Mouse (Mus musculus): ENCODE data around the gene Specc1l. TPM values are rescaled to one million over a fixed set of nuclear protein-coding genes. Genes with fewer than 3 reads are reported as not detected.

Specc1l gene
- total and polyA plus RNA-seq, 2 experiments = 5.3 to 10.8 TPM

DNA sequence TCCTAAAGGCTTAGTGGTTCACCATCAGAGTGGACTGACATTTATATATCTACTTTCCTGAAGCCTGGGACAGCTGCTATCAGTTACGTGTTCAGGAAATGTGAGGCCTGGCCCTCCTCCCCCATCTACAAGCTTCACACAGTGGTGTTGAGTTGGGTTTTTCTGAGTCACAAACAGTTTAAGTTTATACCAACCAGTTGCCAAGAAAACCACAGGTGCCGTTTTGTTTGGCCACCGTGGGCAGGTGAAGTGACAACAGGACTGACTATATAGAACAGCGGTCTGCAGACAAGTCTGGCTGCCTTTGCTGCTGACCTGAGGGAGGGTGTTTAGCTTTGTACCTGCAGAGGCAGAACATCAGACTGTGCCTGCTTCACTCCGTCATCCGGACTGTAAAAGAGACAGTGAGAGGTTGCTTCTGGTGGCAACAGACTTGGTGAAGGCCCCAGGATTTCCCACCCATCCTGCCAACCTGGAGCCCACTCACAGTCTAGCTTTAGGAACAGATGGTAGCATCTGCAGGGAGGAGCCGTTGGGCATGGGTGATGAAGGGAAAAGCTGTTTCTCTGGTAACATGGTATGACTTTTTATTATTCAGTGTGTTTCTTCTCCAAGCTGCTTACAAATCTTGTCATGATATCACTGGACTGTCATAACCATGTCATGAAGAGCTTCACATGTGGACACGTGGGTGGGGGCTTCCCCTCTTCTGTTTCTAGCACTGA lies 91.6 kb downstream of the Specc1l start:
- Histone ChIP-seq H3K79me2 (ENCODE audit: control insufficient read depth, insufficient read depth, low read length) (no peaks in the 10 kb centered on the region), H3K36me3 (ENCODE audit: control insufficient read depth, insufficient read depth, low read length) (peaks cover 11% of the 10 kb centered on the region), H3K9ac (ENCODE audit: low read depth, low read length) (no peak overlapping the region), H3K4me1 (ENCODE audit: control insufficient read depth, insufficient read depth, low read length) (0 out of 2 replicates have a peak, but pooled peaks cover 2% of the 10 kb centered on the region), H3K27ac (replicated peaks; ENCODE audit: insufficient read depth, low read depth, low read length) (no peak overlapping the region; the same call in 1 of the 2 replicates), H3K4me3 (ENCODE audit: insufficient read depth, low read depth, low read length) (no peak overlapping the region), H3K27me3 (ENCODE audit: control insufficient read depth, insufficient read depth, low read length) (no peaks in the 10 kb centered on the region)
- TF ChIP-seq CTCF (IDR thresholded peaks at IDR 0.05; ENCODE audit: low read depth, low read length) (no peak), POLR2A (IDR thresholded peaks at IDR 0.05; ENCODE audit: extremely low read depth, insufficient read depth, low read length) (no peak)
- no peak for DNase-seq (ENCODE audit: extremely low read depth, low read depth, low spot score)
- 77% methylated on average over 8 of the region's 8 CpGs for WGBS

DNA sequence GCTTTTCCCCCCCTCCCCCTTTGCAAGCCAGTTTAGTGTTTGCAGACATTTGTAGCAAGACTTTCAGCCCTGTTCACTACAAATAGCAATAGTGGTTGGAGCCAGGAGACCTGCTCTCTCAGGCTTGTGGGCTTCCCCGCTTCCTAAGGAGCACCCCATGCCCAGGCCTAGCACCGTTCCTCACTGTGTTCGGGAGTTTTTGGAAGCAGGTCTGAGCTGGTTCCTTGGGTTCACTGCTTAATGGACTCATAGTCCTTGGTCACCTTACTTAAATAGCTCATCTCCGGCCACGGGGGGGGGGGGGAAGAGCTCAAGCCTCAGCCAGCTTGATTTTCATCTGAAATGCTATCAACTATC lies 92.2 kb downstream of the Specc1l start:
- DNase-seq (ENCODE audit: extremely low read depth, low read depth, low spot score) = no peak
- H3K27ac ChIP-seq (replicated peaks; ENCODE audit: insufficient read depth, low read depth, low read length) = peak overlapping the region; percentile 42
- TF ChIP-seq POLR2A (IDR thresholded peaks at IDR 0.05; ENCODE audit: extremely low read depth, insufficient read depth, low read length) (no peak), CTCF (IDR thresholded peaks at IDR 0.05; ENCODE audit: low read depth, low read length) (no peak)
- H3K4me3 ChIP-seq (ENCODE audit: insufficient read depth, low read depth, low read length) = no peak overlapping the region
- H3K27me3 ChIP-seq (ENCODE audit: control insufficient read depth, insufficient read depth, low read length) = no peaks in the 10 kb centered on the region
- H3K4me1 ChIP-seq (ENCODE audit: control insufficient read depth, insufficient read depth, low read length) = 0 out of 2 replicates have a peak, but pooled peaks cover 2% of the 10 kb centered on the region
- WGBS = 79% methylated on average over 5 of the region's 5 CpGs
- H3K79me2 ChIP-seq (ENCODE audit: control insufficient read depth, insufficient read depth, low read length) = no peaks in the 10 kb centered on the region
- peaks cover 13% of the 10 kb centered on the region for H3K36me3 ChIP-seq (ENCODE audit: control insufficient read depth, insufficient read depth, low read length)
- H3K9ac ChIP-seq (ENCODE audit: low read depth, low read length) = no peak overlapping the region

DNA sequence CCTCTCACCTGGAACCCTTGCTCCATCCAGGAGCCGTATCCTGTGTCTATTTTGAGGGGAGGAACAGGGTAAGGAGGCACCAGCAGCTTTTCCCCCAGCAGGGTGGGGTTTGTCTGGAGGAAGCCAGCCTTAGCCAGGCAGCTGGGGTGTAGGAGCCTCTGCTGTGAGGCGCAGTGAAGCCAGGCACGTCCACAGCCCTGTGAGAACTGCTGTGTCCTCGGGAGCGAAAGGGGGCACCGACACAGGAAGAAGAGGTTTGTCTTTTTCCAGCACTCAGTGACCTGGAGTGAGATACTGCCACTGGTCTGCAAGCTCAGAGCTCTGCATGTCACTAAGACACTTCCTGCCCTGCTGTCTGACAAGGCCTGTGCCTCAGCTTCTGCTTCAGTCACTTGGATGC lies 92.5 kb downstream of the Specc1l start:
- Histone ChIP-seq H3K27ac (replicated peaks; ENCODE audit: insufficient read depth, low read depth, low read length) (peak overlapping the region; percentile 42), H3K79me2 (ENCODE audit: control insufficient read depth, insufficient read depth, low read length) (no peaks in the 10 kb centered on the region), H3K9ac (ENCODE audit: low read depth, low read length) (no peak overlapping the region), H3K4me3 (ENCODE audit: insufficient read depth, low read depth, low read length) (no peak overlapping the region), H3K4me1 (ENCODE audit: control insufficient read depth, insufficient read depth, low read length) (no peaks in the 10 kb centered on the region), H3K36me3 (ENCODE audit: control insufficient read depth, insufficient read depth, low read length) (peaks cover 13% of the 10 kb centered on the region), H3K27me3 (ENCODE audit: control insufficient read depth, insufficient read depth, low read length) (no peaks in the 10 kb centered on the region)
- 77% methylated on average over 6 of the region's 6 CpGs for WGBS
- TF ChIP-seq CTCF (IDR thresholded peaks at IDR 0.05; ENCODE audit: low read depth, low read length) = no peak
- no peak for TF ChIP-seq POLR2A (IDR thresholded peaks at IDR 0.05; ENCODE audit: extremely low read depth, insufficient read depth, low read length)
- DNase-seq (ENCODE audit: extremely low read depth, low read depth, low spot score) = peak; percentile 33

GRCm38 (mm10) chr10:75307130-75307529 lies 95.3 kb downstream of the Specc1l start:
- no peak overlapping the region for H3K27ac ChIP-seq (replicated peaks; ENCODE audit: insufficient read depth, low read depth, low read length)
- no peaks in the 10 kb centered on the region for H3K27me3 ChIP-seq (ENCODE audit: control insufficient read depth, insufficient read depth, low read length)
- H3K9ac ChIP-seq (ENCODE audit: low read depth, low read length) = no peak overlapping the region
- DNase-seq (ENCODE audit: extremely low read depth, low read depth, low spot score) = no peak
- TF ChIP-seq POLR2A (IDR thresholded peaks at IDR 0.05; ENCODE audit: extremely low read depth, insufficient read depth, low read length) (no peak), CTCF (IDR thresholded peaks at IDR 0.05; ENCODE audit: low read depth, low read length) (no peak)
- no peak overlapping the region for H3K4me3 ChIP-seq (ENCODE audit: insufficient read depth, low read depth, low read length)
- peaks cover 17% of the 10 kb centered on the region for H3K36me3 ChIP-seq (ENCODE audit: control insufficient read depth, insufficient read depth, low read length)
- no peaks in the 10 kb centered on the region for H3K79me2 ChIP-seq (ENCODE audit: control insufficient read depth, insufficient read depth, low read length)
- H3K4me1 ChIP-seq (ENCODE audit: control insufficient read depth, insufficient read depth, low read length) = no peaks in the 10 kb centered on the region
- WGBS = 93% methylated on average over 7 of the region's 7 CpGs

DNA sequence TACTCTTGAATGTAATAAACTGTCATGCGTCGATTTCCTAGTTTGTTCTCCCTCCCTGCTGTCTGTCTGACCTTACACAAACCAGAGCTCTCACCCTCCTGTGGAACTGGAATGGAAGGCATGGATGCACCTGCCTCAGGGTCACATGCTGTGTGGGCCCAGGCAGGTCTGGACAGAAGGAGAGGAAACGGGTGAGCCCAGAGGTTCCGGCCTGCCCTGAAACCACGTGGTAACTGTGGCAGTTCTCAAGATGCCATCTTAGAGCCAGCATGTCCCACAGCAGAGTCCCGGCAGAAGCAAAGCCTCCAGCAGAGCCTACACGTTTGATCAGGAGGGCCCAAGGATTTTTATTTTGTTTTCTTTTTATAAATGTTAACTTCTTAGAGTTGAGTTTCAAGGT lies 100.5 kb downstream of the Specc1l start:
- no peak for DNase-seq (ENCODE audit: extremely low read depth, low read depth, low spot score)
- Histone ChIP-seq H3K36me3 (ENCODE audit: control insufficient read depth, insufficient read depth, low read length) (peaks cover 14% of the 10 kb centered on the region), H3K4me3 (ENCODE audit: insufficient read depth, low read depth, low read length) (no peak overlapping the region), H3K27me3 (ENCODE audit: control insufficient read depth, insufficient read depth, low read length) (peaks cover 4% of the 10 kb centered on the region; the same call in 1 of the 2 replicates), H3K79me2 (ENCODE audit: control insufficient read depth, insufficient read depth, low read length) (no peaks in the 10 kb centered on the region), H3K27ac (replicated peaks; ENCODE audit: insufficient read depth, low read depth, low read length) (no peak overlapping the region), H3K4me1 (ENCODE audit: control insufficient read depth, insufficient read depth, low read length) (no peaks in the 10 kb centered on the region), H3K9ac (ENCODE audit: low read depth, low read length) (no peak overlapping the region)
- 93% methylated on average over 7 of the region's 7 CpGs for WGBS
- TF ChIP-seq POLR2A (IDR thresholded peaks at IDR 0.05; ENCODE audit: extremely low read depth, insufficient read depth, low read length) = no peak
- TF ChIP-seq CTCF (IDR thresholded peaks at IDR 0.05; ENCODE audit: low read depth, low read length) = no peak

All from liver, adult 2 months (tissue).